Mouse (Mus musculus) erythroblast, embryonic 14.5 days (primary cell): Measurements from ENCODE around the gene Ggcx.

Experiments
- GATA1 ChIP-seq: IDR thresholded peaks from 2 replicates; pipeline ENCODE4 v1.6.1; 2012; ENCODE audit warnings: low read length, inconsistent platforms, mixed read lengths
- TAL1 ChIP-seq: IDR thresholded peaks from 3 replicates; pipeline ENCODE4 v1.6.1; 2012; ENCODE audit warnings: low read length, inconsistent platforms, mixed read lengths

- TF ChIP-seq GATA1 = no peak
- TF ChIP-seq TAL1 = no peak
These were observed 38.2 kb downstream of the Ggcx start for GRCm38 (mm10) chr6:72452329-72452728.
